Mouse (Mus musculus) cortical plate, adult 2 months (tissue): ENCODE measurements around the gene Sh3bp5.
A peak's percentile ranks its signal among the peaks of the same experiment; 100 is the strongest.

Experiments
- CTCF ChIP-seq: fragments of 200-500 bp; IDR thresholded peaks from 2 replicates; pipeline ENCODE4 v1.5.1; 2011; ENCODE audit warnings: mild to moderate bottlenecking, control low read depth, low read length; ENCODE audit not compliant: insufficient read depth; ENCODE audit errors: extremely low read depth
- POLR2A ChIP-seq: fragments of 200-500 bp; IDR thresholded peaks from 2 replicates; pipeline ENCODE4 v1.6.1; 2011; ENCODE audit warnings: mild to moderate bottlenecking, low read length, control low read depth; ENCODE audit not compliant: insufficient read depth; ENCODE audit errors: extremely low read depth

DNA sequence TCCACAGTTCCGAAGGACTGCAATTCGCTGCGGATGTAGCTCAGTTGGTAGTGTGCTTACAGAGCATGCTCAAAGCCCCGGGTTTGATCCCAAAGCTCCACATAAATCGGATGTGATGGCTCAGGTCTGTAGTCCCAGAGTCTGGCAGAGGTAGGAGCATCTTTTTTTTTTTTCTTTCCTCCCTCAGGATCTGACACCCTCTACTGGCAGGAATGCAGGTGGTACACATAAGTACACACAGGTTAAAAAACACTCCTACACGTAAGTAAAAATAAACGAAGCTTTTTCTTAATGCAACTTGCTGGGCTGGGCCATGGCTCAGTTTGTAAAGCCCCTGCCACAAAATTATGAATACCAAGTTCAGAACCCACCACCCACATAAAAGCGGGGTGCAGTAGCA lies 28.3 kb upstream of the Sh3bp5 start:
- TF ChIP-seq CTCF (0 out of 2 replicates have a peak, but pooled peaks have one; percentile 21), POLR2A (no peak)
